Mouse (Mus musculus): ENCODE measurements around the gene Pbx1.

The Pbx1 gene

GRCm38 (mm10) chr1:168425017-168425705 lies 6.9 kb downstream of the Pbx1 start:
- no peak for DNase-seq (ENCODE audit: low spot score)

DNA sequence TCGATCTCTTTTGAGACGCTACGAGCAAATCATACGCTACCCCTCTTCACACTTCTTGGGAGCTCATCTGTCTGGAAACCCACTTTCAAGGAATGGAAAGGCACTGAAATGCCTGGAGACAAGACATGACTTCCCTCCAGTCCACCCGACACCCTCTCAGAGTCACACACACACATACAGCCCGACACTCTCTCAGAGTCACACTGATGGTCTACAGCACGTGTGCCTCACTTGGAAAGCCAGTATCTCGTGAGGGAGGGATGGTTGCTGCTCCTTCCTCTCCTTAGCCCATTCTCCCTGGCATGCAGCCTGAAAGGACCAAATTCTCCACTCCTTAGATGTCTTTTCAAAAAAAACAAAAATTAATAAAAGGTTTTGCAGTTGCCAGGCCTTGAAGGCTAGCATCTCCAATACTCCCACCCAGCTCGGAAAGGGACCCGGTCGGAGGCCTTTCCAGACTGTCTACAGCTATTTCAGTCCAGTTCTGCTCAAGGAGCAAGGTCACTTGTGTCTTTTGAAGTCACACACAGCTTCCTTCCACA lies 8.6 kb downstream of the Pbx1 start:
- DNase-seq (ENCODE audit: low spot score), result no peak

- DNase-seq (ENCODE audit: low spot score), result no peak
Observed at GRCm38 (mm10) chr1:168418903-168419302, 13.2 kb downstream of the Pbx1 start.

GRCm38 (mm10) chr1:168417626-168418025 lies 14.4 kb downstream of the Pbx1 start:
- DNase-seq (ENCODE audit: low spot score), result no peak

DNA sequence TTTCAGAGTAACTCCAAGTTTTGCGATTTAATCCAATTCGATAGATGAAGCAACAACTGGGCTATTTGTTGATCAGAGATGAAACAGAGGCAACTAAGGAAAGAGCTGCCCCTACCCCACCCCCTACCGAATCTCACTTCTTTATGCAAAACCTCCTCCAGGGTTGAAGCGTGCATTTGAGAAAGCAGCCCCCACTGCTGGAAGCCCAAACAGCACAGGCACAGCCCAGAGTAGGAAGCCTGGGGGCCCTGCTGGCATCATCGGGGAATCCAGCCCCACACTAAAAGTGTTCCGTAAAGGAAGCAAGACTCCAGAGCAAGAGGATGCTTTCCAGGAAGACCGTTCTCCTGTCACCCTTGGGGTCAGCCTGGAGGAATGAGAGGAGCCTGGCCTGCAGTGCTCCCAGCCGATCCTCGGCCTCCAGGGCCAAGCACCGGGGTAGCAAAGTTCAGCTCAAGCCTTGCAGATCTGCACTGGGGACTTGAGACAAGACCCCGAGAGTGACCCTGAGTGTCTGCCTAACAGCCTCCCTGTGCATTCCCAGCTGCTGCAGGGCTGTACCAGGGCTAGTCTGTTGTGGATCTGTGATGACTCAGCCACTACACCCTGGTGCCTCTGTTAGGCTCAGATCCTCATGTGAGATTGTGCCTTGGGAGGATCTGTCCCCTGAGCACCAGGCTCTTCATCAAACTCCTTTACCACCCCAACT lies 15.2 kb downstream of the Pbx1 start:
- no peak for DNase-seq (ENCODE audit: low spot score)

DNA sequence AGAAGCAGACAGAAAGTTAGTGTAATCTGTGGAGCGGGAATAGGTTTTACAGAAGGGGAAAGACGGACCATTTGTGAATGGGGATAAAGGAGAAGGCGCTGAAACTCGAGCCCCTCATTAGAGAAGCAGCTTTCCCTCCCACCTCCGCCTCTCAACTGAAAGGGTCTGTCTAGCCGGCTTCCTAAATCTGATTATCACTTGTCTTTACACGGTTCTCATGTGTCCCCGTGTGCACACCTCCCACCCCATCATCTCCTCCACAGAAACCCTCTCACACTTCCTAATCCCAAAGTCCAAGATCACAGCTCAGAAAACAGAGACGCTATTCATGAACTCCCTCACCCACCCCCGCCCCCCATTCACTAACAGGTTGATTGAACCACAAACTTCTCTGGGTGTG lies 21.5 kb downstream of the Pbx1 start:
- DNase-seq (ENCODE audit: low spot score), result no peak

DNA sequence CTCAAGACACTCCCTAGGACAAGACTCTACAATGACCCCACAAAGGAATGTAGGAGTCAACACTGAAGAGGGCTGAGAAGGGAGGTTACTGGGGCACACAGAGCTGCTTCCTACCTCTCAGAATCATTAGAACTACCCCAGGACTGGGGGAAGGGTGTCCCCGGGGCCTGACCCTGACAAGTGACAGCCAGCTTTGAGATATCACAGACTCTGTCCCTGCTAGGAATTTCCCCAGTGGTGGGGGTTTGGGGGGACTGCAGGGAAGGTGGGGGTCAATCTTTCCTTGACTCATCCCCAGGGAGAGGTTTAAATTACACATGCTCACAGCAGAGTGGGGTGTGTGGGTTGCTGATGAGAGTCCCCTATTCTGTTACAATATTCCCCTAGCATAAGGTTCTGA lies 22.0 kb downstream of the Pbx1 start:
- DNase-seq (ENCODE audit: low spot score), result no peak

DNA sequence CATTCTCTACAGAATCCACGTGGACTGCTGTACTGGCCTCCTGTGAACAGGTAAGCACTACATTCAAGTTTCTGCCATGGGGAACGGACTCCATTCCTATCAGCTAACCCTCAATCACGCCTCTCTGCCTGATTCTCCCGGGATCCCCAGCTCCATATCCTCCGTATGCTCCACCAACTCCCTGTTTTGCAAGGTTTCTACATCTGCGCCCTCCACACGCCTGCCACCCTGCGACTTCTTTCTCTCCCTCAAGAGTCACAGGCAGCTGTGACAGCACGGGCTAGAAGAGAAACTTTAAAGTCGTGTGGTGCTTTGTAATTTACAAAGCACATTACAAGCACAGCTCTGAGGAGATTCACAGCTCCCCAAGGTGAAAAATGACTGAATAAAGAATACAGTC lies 23.3 kb downstream of the Pbx1 start:
- DNase-seq (ENCODE audit: low spot score), result no peak

DNA sequence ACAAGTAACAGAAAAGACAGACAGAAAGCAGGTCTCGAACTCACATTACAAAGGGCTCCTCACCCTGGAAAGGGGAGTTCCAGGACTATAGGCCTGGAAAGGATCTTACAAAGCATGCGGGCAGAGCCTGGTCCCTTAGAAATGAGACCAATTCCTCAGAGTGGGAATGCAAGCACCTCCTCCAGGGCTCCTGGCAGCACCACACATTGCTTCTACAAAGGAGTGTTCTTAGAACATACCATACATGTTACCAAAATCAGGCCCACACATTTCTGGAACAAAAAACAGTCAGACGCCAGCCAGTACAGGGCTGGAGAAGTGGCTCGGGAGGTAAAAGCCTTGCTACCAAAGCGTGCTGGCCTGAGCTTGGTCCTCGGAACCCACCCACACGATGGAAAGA lies 24.1 kb downstream of the Pbx1 start:
- DNase-seq (ENCODE audit: low spot score), result no peak

- no peak for DNase-seq (ENCODE audit: low spot score)
Observed at GRCm38 (mm10) chr1:168406291-168406675, 25.8 kb downstream of the Pbx1 start.

GRCm38 (mm10) chr1:168405645-168406290 lies 26.3 kb downstream of the Pbx1 start:
- no peak for DNase-seq (ENCODE audit: low spot score)

- DNase-seq (ENCODE audit: low spot score), result no peak
Observed at GRCm38 (mm10) chr1:168403529-168403928, 28.5 kb downstream of the Pbx1 start.

DNA sequence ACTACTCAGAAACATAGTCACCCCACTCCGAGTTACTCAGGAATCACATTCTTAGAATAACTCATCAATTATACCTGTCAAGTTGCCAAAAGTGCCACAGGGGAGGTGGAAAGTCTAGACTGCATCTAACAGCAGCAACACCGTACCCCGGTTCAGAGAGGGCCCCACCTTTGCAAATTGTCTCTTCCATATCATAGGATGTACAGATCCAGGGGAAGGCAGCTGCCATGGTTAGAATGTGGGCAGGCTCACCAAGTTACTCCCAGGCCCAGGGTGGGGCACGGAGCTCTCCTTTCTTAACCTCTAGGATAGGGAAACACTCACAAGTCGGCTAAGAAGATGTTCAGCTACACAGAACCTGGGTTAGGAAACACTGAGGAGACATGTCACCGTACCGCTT lies 29.4 kb downstream of the Pbx1 start:
- DNase-seq (ENCODE audit: low spot score), result no peak

DNA sequence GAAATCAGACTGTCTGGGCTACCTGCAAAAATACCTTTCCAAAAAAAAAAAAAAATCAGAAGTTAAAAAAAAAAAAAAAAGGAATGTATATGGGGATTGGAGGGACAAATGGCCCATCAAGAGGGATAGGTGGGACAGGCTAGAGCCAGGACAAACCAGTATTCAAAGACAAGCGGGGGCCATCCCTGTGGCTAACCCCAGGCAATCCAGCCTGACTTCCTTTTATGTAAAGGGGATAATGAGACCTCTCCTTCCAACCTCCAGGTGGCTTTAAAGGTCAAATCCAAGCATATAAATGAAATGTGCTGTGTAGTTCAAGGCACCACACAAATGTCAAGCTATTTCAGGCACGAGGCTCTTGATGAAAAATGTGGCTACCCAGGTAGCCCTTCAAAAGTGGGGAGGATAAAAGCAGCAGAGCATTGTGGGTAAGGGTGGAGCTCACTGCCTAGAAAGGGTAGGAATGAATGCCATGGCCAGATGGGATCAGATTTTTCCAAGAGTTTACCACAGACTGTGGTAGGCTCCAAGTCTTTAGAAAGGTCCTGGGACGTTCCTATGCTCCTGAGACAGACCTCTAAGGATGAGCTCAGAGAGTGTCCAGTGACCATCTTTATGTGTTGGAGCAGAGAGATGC lies 36.4 kb downstream of the Pbx1 start:
- no peak for DNase-seq (ENCODE audit: low spot score)

- DNase-seq (ENCODE audit: low spot score), result no peak
Observed at GRCm38 (mm10) chr1:168394535-168394934, 37.5 kb downstream of the Pbx1 start.

DNA sequence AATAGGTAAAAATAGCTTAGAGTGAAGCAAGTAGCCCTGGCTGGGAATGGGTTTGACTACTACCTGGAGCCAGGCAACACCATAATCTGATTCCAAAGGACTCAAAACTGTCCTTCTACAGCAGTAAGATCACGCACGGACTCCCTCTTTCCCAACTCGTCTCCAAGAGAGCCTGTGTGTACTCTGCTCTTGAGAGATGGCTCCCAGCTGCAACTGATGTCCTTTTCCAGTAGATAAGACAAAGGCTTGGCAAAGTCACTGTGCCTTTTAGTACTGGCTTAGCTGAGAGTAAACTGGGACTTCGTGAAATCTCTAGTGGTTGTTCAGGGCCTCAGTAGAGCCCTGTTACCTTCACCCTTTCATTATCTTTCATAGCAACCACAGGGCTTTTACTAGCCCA lies 38.6 kb downstream of the Pbx1 start:
- DNase-seq (ENCODE audit: low spot score), result no peak

GRCm38 (mm10) chr1:168392500-168392853 lies 39.6 kb downstream of the Pbx1 start:
- no peak for DNase-seq (ENCODE audit: low spot score)

DNA sequence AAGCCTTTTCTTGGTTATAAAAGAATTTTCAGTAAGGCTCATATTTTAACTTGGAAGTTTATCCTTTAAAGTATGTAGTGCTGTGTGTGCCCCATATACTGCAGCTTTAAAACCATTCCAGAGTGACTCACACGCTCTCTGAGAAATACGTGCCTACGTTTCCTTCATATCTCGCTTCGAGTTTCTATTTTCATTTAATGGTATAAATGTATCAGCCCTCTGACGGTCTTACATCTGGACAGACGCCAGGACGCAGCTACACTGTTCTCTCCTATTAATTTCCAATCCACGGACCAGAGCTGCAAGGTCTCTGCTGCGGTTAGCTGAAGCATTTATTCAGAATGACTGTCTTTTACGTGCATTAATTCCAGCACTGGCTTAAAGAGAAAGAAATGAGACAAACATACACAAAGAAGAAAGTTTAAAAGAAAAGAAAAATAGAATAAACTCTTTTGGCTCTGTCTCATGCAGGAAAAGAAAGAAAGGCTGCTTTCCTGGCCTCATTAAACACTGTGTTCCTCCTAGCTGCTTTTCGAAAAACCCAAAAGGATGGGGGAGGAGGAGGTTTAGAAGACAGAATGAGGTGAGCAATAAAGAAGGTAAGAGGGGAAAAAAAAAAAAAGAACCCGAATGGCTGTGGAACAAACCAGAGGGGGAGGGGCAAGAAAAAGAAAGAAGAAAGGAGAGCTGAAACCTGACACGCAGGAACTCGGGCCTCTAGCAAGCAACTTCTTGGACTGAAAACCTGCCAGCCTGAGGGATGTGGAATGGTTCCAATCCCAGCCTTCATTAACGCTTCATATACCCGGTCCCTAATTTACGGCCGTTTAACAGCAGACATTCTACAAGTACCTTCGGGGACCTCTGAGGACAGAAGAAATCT lies 40.2 kb downstream of the Pbx1 start:
- DNase-seq (ENCODE audit: low spot score), result no peak

DNA sequence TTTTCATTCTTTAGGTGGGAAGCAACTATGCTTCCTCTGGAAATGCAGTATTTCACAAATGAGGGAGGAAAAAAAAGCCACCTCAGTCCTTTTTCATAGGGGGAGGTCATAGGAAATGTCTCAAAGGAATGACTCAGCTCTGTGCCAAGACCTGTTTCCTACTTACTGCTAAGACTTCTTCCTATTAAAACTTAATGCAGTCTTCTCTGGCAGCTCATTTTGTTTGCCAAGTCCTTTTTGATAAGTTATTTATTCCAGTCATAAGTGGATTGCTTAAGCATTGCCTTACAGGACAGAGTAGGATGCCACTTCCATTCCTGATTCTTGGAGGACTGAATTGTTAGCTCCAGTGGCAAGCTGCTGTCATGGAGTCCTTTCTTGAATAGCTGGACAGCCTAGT lies 41.3 kb downstream of the Pbx1 start:
- DNase-seq (ENCODE audit: low spot score), result no peak

- DNase-seq (ENCODE audit: low spot score), result no peak
Observed at GRCm38 (mm10) chr1:168386159-168386558, 45.9 kb downstream of the Pbx1 start.

GRCm38 (mm10) chr1:168384594-168384955 lies 47.5 kb downstream of the Pbx1 start:
- DNase-seq (ENCODE audit: low spot score), result no peak
